Mouse (Mus musculus): ENCODE data around the gene Osm.
A peak's percentile ranks its signal among the peaks of the same experiment; 100 is the strongest.

The Osm gene

DNA sequence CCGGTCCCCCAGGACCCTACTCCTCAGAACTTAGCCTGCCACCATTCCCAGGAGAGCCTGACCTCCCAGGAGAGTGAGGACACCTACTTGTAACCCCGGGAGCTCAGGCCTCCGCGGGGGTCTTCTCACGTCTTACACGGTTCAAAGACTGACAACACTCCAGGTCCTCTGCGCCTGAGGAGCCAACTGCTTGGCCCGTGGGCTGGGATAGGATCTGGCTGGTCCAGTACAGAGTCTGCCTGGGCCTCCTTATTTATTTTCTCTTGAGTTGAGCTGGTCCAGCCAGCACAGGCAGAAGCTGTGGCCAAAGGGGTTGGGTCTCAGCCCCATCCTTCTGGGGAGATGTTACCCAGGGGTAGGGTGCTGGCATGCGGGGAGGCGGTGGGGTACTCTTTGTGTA, 21.2 kb upstream of the Osm start:
- no peak for DNase-seq (ENCODE audit: low read depth)

DNA sequence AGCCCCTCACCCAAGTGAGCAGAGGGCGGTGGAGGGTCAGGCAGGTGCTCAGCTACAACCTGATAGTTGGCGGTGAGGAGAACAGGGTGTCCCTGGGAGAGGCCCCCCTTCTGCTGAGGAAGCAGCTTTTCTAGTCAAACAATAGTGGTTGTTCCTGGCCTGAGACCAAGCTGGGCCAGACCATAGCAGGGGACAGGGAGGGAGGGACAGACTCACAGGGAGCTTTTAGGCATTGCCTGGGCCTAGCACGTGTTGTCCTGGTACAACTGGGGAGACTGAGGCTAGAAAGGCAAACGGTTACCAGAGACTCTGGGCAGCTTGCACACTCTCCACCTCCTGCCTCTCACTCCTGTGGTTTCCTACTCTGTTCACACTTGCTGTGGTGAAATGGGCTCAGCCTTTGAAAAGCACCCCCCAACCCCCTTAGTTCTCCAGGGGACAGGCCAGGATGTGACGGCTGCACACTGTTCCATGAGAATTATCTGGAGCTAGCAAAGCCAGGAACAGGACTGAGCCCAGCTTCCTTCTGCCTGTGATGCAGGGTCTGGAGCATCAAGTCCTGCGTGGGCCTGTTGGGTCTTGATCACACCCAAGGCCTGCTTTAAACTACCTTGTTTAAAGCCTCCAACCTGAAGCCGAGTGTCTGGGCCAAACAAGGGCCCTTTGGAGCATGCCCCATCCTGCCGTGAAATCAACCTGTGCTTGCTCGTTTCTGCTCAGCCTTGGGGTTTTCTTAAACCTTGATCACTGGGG, 19.8 kb upstream of the Osm start:
- DNase-seq (ENCODE audit: low read depth): no peak

DNA sequence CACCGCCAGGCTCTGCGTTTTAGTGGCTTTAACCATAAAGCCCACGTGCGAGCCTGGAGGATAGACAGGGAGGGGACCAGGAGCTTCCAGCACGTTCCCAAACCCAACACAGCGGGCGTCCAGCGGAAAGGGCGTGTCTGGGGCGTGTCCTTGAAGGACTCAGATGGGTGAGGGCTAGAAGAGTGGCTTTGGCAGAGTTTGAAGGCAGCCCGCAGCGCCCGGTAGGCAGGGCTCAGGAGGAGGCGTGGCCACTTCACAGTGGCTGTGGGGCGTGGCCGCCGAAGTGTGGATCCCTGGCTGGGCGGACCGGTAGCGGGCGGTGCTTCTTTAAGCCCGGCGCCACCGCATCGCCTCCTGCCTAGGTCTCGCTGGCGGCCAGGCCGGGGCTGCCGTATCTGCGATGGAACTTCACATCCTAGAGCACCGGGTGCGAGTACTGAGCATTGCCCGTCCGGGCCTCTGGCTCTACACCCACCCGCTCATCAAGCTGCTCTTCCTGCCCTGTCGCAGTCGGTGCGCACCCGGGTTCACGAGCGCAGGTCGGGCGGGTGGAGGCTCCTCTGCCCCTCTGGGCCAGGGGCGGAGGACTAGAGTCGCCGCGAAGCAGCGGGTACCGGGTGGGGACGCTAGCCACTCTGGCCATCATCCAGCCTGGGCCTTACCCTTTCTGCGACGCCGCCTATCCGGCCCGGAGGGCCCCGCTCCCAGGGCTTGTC, 18.1 kb upstream of the Osm start, which contains the start of gene Castor1:
Gene Castor1, plus strand, starts transcription at position 312 of the 716 bp plus-strand sequence.
- DNase-seq (ENCODE audit: low read depth): peak; percentile 84

DNA sequence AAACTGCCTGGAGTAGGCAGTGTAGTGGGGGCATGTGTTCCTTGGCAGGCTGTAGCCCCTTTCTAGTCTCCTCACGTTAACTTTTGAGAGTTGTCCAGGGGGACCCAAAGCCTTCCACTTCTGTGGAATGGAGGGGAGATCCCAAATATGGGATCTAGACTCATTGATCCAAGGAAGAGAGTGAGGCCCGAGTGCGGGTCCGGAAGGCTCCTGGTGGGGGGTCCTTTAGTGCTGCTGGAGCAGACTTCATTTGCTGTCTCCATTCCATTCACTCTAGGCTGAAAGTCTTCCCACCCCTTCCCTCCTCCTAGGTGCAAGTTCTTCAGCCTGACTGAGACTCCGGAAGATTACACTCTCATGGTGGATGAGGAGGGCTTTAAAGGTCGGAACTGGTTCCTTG, 17.6 kb upstream of the Osm start:
- peak; percentile 17 for DNase-seq (ENCODE audit: low read depth)

DNA sequence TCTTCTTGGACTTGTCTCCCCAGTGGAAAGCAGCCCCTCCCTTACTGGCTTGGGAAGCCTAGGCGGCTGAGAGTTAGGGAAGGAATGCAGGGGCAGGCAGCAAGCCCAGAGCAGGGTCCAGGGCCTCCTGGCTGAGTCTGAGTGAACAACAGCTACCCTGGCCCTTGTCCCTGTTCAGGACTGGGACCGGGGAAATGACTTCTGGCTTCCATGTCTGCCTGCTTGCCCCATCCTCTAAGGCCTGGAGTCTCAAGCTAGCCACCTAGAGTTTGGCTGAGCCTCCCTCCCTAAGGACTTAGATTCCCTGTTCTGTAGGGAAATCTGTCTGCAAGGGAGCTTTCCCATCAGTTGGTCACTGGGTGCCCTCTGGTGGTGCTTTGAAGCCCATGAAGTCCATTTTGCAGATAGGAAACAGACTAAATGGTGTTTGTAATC, 16.9 kb upstream of the Osm start:
- peak; percentile 93 for DNase-seq (ENCODE audit: low read depth)

DNA sequence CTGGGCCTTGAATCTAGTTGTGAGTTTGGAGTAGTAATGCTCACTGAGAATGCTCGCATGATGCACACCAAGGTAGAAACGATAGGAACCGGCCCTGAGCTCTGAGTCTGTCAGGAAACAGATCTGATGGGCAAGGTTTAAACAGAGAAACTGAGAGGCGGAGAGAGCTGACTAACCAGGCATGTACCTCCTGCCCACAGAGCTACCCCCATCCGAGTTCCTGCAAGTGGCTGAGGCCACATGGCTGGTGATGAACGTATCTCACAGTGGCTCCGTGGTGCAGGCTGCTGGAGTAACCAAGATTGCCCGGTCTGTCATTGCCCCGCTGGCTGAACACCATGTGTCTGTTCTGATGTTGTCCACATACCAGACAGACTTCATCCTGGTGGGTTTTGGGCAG, 16.3 kb upstream of the Osm start:
- no peak for DNase-seq (ENCODE audit: low read depth)

DNA sequence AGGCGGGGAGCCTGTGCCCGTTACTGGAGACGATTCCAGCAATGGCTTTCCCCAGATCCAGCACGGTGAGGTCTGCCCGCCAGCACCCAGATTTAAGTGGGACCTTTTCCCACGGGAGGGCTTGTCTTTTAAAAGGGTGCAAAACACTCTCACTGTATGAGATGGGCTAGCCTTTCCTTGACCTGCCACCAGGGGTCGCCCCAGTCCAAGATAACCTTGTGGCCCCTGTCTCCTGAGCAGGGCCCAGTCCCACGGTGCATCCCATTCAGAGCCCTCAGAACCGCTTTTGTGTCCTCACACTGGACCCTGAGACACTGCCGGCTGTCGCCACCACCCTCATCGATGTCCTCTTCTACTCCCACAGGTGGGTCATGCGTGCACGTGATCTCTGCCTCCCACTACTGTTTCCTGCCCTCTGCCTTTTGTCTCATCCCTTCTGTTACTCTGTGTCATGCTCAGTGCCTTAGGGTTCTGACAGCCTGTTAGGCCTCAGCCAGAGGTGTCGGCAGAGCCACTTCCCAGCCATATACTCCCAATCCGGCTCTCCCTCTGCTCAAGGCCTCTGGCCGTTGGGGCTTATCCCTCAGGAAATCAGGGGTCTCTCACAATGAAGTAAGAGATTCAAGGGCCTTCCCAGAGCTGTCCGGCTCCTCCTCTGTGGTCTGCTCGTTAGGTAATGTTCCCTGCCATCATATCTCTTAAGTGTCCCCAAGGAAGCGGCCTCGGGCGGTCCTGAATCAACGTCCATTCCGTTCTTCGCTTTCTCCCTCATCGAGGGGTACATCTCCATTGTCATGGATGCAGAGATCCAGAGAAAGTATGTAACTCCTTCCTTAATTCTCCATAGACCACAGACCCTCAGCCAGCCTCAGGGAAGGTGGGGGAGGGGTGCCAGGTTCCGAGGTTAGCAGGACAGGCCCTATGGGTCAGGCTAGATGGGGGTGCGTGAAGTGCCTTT, 15.5 kb upstream of the Osm start:
- DNase-seq (ENCODE audit: low read depth): peak; percentile 81

DNA sequence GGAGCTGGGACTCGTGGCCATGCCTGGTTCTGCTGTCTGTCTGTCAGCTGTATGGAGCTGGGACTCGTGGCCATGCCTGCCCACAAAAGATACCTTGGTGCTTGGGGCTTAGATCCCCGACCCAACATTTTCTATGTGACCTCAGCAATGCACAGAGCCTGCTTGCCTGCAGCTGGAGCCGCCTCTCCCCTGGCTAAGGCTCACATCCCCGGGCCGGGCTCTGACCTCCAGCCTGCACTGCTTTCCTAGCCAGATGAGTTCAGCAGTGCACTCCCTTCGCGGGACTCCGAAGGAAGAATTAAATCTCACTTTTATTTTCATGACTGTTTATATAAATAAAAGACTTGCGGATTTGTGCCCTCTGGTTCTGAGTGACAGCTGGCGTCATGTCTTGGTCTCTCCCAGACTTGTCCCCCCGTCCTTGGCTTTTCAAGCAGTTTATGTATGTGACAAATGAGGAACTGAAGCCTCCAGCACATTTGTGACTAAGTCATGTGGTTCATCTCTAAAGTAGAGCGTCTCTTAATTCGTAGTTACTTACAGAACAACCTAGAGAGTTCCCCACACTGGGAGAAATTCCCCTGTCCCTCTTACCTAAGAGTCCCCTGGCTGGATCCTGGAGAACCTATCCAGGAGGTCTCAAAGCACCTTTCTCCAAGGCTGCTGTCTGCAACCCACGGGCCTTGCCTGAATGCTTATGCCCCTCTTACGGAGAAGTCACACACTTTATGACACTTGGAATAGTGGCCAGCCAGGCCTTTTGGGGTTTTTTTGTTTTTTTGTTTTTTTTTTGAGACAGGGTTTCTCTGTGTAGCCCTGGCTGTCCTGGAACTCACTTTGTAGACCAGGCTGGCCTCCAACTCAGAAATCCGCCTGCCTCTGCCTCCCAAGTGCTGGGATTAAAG, 13.9 kb upstream of the Osm start:
- no peak for DNase-seq (ENCODE audit: low read depth)

DNA sequence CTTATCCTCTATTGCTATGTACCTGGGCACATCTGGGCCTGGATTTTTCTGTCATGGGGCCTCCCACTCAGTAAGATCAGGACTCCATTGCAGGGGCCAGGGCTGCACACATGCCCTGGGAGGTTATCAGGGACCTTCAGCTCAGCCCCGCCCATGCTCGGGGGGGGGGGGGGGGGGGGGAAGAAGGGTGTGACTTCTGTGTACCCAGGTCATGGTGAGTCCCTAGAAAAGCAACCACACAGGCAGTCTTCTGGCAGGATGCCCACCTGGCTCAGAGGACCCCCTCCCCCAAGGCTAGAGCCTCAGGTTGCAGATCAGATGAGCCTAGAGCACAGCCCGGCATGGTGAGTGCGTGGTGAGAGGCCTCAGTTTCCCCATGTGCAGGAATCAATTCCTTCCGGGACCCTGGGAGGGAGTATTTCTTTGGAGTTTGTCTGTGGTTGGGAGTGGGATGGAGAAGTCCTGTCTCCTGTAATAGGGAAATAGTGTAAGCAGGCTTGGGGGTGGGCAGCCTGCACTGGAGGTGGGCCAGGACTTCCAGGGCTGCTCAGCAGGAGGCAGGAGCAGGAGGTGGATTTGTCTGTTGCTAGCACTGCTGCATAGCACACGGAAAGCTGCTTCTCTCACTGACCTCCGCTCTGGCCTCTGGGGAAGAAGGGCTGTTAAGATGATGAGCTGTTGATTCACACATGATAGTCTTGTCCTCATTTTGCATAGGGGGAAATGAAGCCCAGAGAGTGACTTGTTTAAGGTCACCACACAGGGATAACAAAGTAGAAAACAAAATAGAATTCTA, 12.6 kb upstream of the Osm start:
- DNase-seq (ENCODE audit: low read depth): peak; percentile 26

DNA sequence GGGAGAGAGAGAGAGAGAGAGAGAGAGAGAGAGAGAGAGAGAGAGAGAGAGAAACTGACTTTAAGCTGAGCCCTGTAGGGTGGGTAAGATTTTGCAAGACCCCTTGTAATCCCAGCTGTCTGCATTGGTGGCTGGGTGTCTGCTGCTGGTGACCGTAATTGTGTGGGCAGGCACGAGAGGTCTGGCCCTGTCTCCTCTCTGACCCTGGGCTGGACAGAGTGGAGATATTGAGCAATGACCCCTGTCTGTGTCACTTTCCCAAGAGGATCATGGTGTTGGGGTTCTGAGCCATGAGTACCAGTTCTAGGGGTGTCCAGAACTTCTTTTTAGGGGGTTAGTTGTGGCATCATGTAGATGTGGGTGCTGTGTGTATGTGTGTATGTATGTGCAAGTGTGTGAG, 12.0 kb upstream of the Osm start:
- no peak for DNase-seq (ENCODE audit: low read depth)

DNA sequence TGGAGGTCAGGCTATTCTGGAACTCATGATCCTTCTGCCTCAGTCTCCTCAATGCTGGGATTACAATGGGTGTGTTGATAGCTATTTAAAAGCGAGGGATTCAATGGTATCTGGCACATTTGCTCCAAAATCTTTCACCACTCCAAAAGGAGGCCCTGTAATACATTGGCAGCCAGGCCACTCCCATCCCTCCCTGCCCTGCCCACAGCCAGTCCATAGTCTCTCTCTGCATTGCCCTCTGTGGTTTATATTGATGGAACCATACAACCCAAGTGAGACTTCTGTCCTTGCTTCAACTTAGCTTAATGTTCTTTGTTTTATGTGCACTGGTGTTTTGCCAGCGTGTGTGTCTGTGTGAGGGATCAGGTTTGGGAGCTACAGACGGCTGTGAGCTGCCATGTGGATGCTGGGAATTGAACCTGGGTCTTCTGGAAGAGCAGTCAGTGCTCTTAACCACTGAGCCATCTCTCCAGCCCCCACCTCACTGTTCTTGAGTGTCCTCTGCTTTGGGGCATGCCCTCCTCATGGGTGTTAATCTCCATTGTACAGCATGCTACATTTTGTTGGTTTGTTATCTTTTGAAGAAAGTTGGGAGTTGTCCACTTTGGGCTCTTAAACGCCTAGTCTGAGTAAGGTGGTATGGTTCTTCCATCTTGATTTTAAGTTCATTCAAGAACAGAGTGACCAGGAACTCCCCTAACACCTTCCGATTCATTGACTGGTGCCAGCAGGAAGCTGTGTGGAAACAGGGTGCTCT, 9.5 kb upstream of the Osm start:
- DNase-seq (ENCODE audit: low read depth): no peak

DNA sequence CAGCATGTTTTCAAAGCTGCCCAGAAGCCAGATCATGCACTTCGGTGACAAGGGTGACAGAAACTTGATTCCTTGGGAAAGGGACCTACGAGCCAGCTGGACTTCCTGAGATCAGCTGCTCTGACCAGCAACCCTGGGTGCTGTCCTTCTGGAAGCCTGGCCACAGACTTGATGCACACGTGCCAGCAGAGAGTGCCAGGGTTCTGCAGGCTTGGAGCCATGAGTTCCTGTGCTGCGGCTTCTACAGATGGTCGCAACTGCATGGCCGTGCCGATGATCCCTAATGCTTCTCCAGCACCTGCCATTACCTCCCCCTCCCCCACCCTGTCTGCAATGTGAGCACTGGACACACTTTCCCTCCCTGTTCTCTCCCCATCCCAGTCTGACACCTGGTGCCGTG, 7.8 kb upstream of the Osm start:
- DNase-seq (ENCODE audit: low read depth): no peak

DNA sequence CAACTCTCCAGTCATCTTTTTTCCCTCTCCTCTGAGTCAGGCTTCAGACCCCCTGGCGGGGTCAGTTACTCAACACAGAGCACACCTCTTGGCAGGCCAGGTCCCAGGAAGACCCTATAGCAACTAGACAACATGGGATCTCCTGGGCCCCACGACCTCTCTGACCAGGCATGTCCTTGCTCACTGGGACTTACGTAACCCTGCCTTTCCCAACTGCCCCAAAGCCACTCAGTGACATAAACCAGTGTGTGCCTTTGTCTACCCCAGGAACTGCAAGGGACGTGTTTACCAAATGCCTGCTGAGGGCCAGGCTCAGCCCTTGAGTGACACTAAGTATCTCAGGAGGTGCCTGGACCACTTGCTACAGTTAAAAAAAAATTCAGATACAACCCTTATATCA, 6.4 kb upstream of the Osm start:
- no peak for DNase-seq (ENCODE audit: low read depth)

DNA sequence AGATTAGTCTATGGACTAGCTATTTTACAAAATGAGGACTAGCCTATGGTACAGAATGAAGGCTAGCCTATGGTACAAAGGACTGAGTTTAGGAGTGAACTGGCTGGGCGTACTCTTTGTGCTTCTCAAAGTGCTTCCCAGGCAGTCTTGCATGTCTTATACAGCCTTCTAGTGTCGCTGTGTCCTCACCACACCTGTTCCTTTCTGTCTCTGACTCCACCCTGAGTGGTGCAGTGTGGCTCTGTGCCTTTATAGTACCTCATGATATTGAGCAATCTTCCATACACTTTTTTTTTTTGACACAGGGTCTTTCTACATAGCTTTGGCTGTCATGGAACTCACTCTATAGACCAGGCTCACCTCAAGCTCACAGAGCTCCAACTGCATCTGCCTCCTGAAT, 4.8 kb upstream of the Osm start:
- no peak for DNase-seq (ENCODE audit: low read depth)

DNA sequence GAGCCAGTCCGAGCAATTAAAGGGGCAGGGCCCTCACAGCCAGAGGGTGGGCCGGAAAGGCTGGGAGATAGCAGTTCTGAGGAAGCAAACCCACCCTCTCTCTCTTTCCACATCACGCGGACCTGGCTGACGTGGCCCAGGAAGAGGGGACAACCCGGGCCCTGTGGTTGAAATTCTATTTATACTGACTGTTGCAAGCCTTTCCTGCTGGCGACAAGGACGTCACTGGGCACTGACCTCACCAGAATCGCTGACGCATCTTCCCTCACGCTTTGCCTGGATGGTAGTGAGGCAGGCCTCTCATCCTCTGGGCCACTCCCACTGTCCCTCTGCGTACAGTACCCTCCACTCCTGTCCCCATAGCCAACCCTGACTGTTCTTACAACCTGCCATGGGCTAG, 3.6 kb upstream of the Osm start:
- DNase-seq (ENCODE audit: low read depth): no peak

DNA sequence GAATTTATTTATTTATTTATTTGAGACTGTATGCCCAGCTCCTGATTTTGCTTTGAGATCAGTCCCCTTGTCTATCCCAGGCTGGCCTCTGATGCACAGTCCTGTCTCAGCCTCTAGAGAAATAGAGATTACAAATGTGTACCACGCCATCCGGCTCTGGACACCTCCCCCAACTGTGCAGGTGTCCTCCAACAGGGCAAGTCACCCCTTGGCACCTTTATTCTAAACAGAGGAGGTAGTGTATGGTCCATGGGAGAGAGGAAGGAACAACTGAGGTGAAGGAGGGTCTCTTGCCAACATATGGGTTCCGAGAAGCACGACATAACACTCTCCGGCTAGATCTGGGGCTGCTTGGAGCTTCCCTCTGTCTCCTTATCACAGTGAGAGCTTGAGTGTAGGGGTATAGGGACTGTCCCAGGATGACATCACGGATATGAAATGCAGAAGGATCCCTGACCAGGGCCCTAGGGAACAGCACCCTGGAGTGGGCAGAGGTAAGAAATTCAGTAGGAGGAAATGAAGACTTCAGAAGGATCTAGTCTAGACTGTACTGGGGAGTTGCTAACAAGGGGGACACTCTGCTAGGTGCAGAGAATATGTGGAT, 1.1 kb upstream of the Osm start:
- DNase-seq (ENCODE audit: low read depth): no peak

DNA sequence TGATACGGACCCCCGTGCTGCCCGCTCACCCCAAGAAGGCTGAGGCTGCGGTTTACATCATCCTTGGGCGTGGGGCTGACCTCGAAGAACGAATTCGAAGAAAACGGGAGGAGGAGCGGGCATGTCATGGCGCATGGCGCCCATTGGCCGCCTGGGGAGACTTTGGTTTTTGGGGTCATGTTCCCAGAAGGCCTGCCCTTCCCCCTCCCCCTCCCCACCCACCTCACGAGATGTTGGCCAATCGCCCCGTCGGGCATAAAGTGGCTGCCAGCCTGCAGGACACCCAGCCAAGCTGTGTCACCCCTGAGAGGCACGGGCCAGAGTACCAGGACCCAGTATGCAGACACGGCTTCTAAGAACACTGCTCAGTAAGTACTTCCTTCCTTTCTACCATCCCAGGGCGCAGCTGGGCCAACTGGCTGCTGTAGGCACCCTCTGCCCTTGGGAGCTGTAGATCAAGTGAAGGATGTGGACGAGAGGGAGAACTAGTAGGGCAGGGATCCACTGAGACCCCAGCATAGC, 387 bp downstream of the Osm start:
- no peak for DNase-seq (ENCODE audit: low read depth)

DNA sequence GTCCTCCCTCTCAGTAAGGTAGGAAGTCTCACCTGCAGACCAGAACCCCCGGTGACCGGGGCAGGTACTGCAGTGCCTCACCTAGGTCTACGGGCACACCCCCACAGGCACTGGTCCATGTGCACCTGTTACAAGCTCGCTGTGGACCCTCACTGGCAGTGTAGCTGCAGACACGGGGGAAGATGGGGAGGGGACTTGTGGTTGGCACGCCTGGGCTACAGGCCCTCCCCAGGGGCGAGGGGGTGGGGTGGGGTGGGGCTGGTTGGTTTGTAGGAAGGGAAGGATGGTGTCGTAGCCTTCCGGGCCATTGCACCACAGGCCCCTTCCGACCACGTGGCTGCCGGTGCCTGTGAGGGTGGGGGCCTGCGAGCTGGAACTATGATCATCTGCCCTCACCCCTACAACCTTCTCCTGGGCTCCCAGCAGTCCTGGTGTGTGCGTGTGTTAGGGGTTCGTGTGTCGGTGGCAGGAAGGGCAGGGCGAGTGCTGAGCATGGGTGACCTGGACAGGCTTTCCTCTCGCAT, 1.2 kb downstream of the Osm start:
- no peak for DNase-seq (ENCODE audit: low read depth)

DNA sequence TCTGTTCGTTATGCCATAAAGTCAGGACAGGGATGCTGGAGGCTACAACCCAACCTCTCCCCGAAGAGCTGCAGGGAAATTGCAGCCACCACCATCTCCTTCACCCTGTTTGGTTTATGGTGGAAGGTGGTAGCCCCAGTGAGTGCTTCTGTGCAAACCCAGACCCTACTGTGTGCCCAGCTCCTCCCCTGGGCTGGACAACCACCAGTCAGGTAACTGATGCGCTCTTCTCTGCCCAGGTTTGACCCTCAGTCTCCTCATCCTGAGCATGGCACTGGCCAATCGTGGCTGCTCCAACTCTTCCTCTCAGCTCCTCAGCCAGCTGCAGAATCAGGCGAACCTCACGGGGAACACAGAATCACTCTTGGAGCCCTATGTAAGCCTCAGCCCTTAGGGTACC, 1.9 kb downstream of the Osm start:
- no peak for DNase-seq (ENCODE audit: low read depth)
